ENCODE assay signal across 12 mouse cellular contexts in genomic region chr9:75927196-75927880, GRCm38 (mm10).
A peak's percentile ranks its signal among the peaks of the same experiment; 100 is the strongest.
DNase-seq lines count a peak whose midpoint lies in the region; ATAC-seq and TF ChIP-seq lines count a peak whose summit lies in the region.
"Had no signal": no experiment of that assay in that cellular context is flagged by ENCODE, and none has a peak within 500 bp of the region (broad histone marks: within the 10 kb centered on the region; RNA-seq: fewer than 3 reads in every experiment).

No protein-coding gene starts in this region.

- WGBS in intestine, postnatal 0 days: 20% methylated on average over 11 of the region's 11 CpGs
- WGBS in liver, embryonic 16.5 days (ENCODE audit: insufficient replicate concordance): 38% methylated on average over 11 of the region's 11 CpGs

- H3K4me3 ChIP-seq in intestine, postnatal 0 days (ENCODE audit: low read depth, low read length): no peak overlapping the region
- no peak overlapping the region for H3K4me3 ChIP-seq in liver, embryonic 16.5 days (ENCODE audit: low read depth, low read length)
- no peak overlapping the region for H3K4me3 ChIP-seq in left cerebral cortex, adult 2 months
- H3K4me3 ChIP-seq: hindbrain, embryonic 15.5 days had no signal

- DNase-seq in gastrocnemius, adult 18-20 months (ENCODE audit: low spot score): peak; percentile 14
- DNase-seq in gastrocnemius, postnatal 10 days: no peak
- DNase-seq in adrenal gland, postnatal 10 days: peak; percentile 46
- DNase-seq in left cerebral cortex, adult 2 months (ENCODE audit: extremely low spot score in 1 of 2, low spot score in 2 of 2): no peak
- DNase-seq in cerebellum, postnatal 10 days: no peak
- DNase-seq in layer of hippocampus, adult 8-10 months (ENCODE audit: low spot score in 2 of 2): no peak
- DNase-seq: B cell, adult 2 months; thymus, postnatal 14 days had no signal

- no peaks in the 10 kb centered on the region for H3K9me3 ChIP-seq in intestine, postnatal 0 days (ENCODE audit: control insufficient read depth)
- H3K9me3 ChIP-seq in liver, embryonic 16.5 days (replicated peaks; ENCODE audit: control insufficient read depth, low read length): no peaks in the 10 kb centered on the region
- H3K9me3 ChIP-seq: hindbrain, embryonic 15.5 days had no signal

- H3K27me3 ChIP-seq in intestine, postnatal 0 days (replicated peaks; ENCODE audit: control insufficient read depth, insufficient read depth, low read length): no peaks in the 10 kb centered on the region
- H3K27me3 ChIP-seq in liver, embryonic 16.5 days (ENCODE audit: control insufficient read depth, insufficient read depth, low read depth, low read length): no peaks in the 10 kb centered on the region
- H3K27me3 ChIP-seq: hindbrain, embryonic 15.5 days had no signal

- peak; percentile 94 for ATAC-seq in intestine, postnatal 0 days
- peak; percentile 81 for ATAC-seq in liver, embryonic 16.5 days (ENCODE audit: low read depth)

- no peak overlapping the region for H3K9ac ChIP-seq in intestine, postnatal 0 days (ENCODE audit: low read depth, low read length)
- no peak overlapping the region for H3K9ac ChIP-seq in liver, embryonic 16.5 days (ENCODE audit: low read depth, low read length)
- H3K9ac ChIP-seq: hindbrain, embryonic 15.5 days had no signal

- no peak for TF ChIP-seq CTCF in intestine, postnatal 0 days (IDR thresholded peaks at IDR 0.05; ENCODE audit: low read depth)
- no peak for TF ChIP-seq CTCF in left cerebral cortex, adult 2 months (IDR thresholded peaks at IDR 0.05)

- 0 out of 2 replicates have a peak overlapping the region, but pooled peaks have one; percentile 1 for H3K4me2 ChIP-seq in intestine, postnatal 0 days (replicated peaks; ENCODE audit: low read depth)
- H3K4me2 ChIP-seq in liver, embryonic 16.5 days (ENCODE audit: low read depth, low read length): no peak overlapping the region
- H3K4me2 ChIP-seq: hindbrain, embryonic 15.5 days had no signal

- H3K4me1 ChIP-seq in intestine, postnatal 0 days (replicated peaks; ENCODE audit: control insufficient read depth, insufficient read depth, low read length): peaks cover 7% of the 10 kb centered on the region; the same call in 1 of the 2 replicates
- H3K4me1 ChIP-seq in liver, embryonic 16.5 days (ENCODE audit: control insufficient read depth, low read depth, low read length): no peaks in the 10 kb centered on the region
- H3K4me1 ChIP-seq: hindbrain, embryonic 15.5 days had no signal

- H3K27ac ChIP-seq in intestine, postnatal 0 days (ENCODE audit: low read depth, low read length): no peak overlapping the region
- no peak overlapping the region for H3K27ac ChIP-seq in liver, embryonic 16.5 days (ENCODE audit: low read length)
- no peak overlapping the region for H3K27ac ChIP-seq in left cerebral cortex, adult 2 months
- H3K27ac ChIP-seq: hindbrain, embryonic 15.5 days; macrophage had no signal

- H3K36me3 ChIP-seq in intestine, postnatal 0 days (ENCODE audit: control insufficient read depth, insufficient read depth): no peaks in the 10 kb centered on the region
- no peaks in the 10 kb centered on the region for H3K36me3 ChIP-seq in liver, embryonic 16.5 days (ENCODE audit: control insufficient read depth, insufficient read depth)
- H3K36me3 ChIP-seq: hindbrain, embryonic 15.5 days had no signal

- intact Hi-C loops in left cerebral cortex, adult 2 months (cut with DNase I): no loop called here

Comparison
In these comparisons a context has a peak if more than half of its experiments do, and no peak if none do; other contexts are left out.
1. DNase-seq: peak in gastrocnemius, adult 18-20 months (single experiment) and adrenal gland, postnatal 10 days (single experiment); none in gastrocnemius, postnatal 10 days (single experiment), left cerebral cortex, adult 2 months (0 of 2), cerebellum, postnatal 10 days (0 of 2) and layer of hippocampus, adult 8-10 months (0 of 2).